Mouse (Mus musculus) embryo, embryonic 10 days (tissue): ENCODE measurements around the gene Eif4ebp2.

Experiments
- DNase-seq: peaks from one replicate; pipeline ENCODE4 v3.0.0-alpha.2; 2015; ENCODE audit warnings: low spot score

The Eif4ebp2 gene

GRCm38 (mm10) chr10:61465009-61465408 lies 12.5 kb upstream of the Eif4ebp2 start:
- no peak for DNase-seq

- no peak for DNase-seq
Observed at GRCm38 (mm10) chr10:61457182-61457581, 4.7 kb upstream of the Eif4ebp2 start.

- DNase-seq, result peak; percentile 2
Observed at GRCm38 (mm10) chr10:61453171-61453570, 710 bp upstream of the Eif4ebp2 start.

- DNase-seq, result peak; percentile 41
Observed at GRCm38 (mm10) chr10:61451931-61452617, 387 bp downstream of the Eif4ebp2 start.

- peak; percentile 41 for DNase-seq
Observed at GRCm38 (mm10) chr10:61451463-61451930, 964 bp downstream of the Eif4ebp2 start.

GRCm38 (mm10) chr10:61448834-61449233 lies 3.6 kb downstream of the Eif4ebp2 start:
- peak; percentile 3 for DNase-seq

- no peak for DNase-seq
Observed at GRCm38 (mm10) chr10:61447581-61448353, 4.7 kb downstream of the Eif4ebp2 start.

- DNase-seq, result no peak
Observed at GRCm38 (mm10) chr10:61445016-61445415, 7.4 kb downstream of the Eif4ebp2 start.

- no peak for DNase-seq
Observed at GRCm38 (mm10) chr10:61443876-61444275, 8.6 kb downstream of the Eif4ebp2 start.

GRCm38 (mm10) chr10:61443456-61443855 lies 9.0 kb downstream of the Eif4ebp2 start:
- DNase-seq, result peak; percentile 2

GRCm38 (mm10) chr10:61440202-61440800 lies 12.2 kb downstream of the Eif4ebp2 start:
- DNase-seq, result peak; percentile 4

- peak; percentile 3 for DNase-seq
Observed at GRCm38 (mm10) chr10:61431375-61431774, 21.1 kb downstream of the Eif4ebp2 start.

- DNase-seq, result peak; percentile 2
Observed at GRCm38 (mm10) chr10:61429043-61429442, 23.4 kb downstream of the Eif4ebp2 start.

GRCm38 (mm10) chr10:61428416-61428815 lies 24.0 kb downstream of the Eif4ebp2 start:
- DNase-seq, result peak; percentile 3

- peak; percentile 2 for DNase-seq
Observed at GRCm38 (mm10) chr10:61427951-61428350, 24.5 kb downstream of the Eif4ebp2 start.

- no peak for DNase-seq
Observed at GRCm38 (mm10) chr10:61426251-61426757, 26.2 kb downstream of the Eif4ebp2 start.

- DNase-seq, result no peak
Observed at GRCm38 (mm10) chr10:61425047-61425446, 27.4 kb downstream of the Eif4ebp2 start.

GRCm38 (mm10) chr10:61424500-61424899 lies 28.0 kb downstream of the Eif4ebp2 start:
- DNase-seq, result no peak

GRCm38 (mm10) chr10:61423289-61423688 lies 29.2 kb downstream of the Eif4ebp2 start:
- DNase-seq, result no peak

- no peak for DNase-seq
Observed at GRCm38 (mm10) chr10:61422861-61423260, 29.6 kb downstream of the Eif4ebp2 start.

- no peak for DNase-seq
Observed at GRCm38 (mm10) chr10:61420011-61420410, 32.5 kb downstream of the Eif4ebp2 start.

GRCm38 (mm10) chr10:61419146-61419545 lies 33.3 kb downstream of the Eif4ebp2 start:
- DNase-seq, result peak; percentile 58
